ENCODE assay signal across 8 mouse cellular contexts in the genomic region with DNA sequence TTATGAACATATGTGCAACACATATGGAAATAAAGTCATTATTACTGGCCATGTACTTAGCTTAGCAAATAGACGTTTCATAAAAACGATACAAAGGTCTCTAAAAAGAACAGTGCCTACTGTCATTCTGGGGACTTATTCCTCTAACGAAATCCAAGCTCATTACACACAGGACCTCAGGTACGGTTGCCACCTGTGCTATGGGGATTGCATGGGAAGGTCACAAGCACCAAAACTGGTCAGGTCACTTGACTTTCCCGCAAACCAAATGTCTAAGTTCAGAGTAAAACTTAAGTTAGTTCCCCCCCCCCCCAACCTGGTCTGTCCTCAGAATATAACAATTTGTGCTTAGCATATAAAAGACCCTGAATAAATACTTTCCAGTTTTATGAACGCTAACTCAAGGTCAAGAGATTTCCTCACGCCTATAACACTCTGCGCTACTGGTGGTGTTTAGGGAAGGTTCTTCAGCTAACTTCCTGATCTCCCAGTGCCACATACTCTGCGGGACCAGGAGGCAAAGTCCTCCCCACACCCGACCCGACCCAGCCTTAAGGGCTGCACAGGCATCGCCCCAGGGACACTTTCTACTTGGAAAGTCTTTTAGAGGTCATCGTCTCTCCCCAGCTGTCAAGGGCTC. TPM values are rescaled to one million over a fixed set of nuclear protein-coding genes. Genes with fewer than 3 reads are reported as not detected.
A peak's percentile ranks its signal among the peaks of the same experiment; 100 is the strongest.
DNase-seq lines count a peak whose midpoint lies in the region; ATAC-seq and TF ChIP-seq lines count a peak whose summit lies in the region.

No protein-coding gene starts in this region.

- no peak for TF ChIP-seq CTCF in MEL (IDR thresholded peaks at IDR 0.05 in 2 of 3, conservative IDR thresholded peaks at IDR 0.05 in 1 of 3; ENCODE audit: control insufficient read depth in 1 of 3, insufficient read depth in 1 of 3, low read depth in 2 of 3, low read length in 3 of 3, poor library complexity in 1 of 3, severe bottlenecking in 1 of 3)

- no peaks in the 10 kb centered on the region for H3K36me3 ChIP-seq in heart, embryonic 11.5 days (ENCODE audit: control insufficient read depth, insufficient read depth, low read length)
- peaks cover 0 to 23% of the 10 kb centered on the region in 2 experiments; a peak in 2 of 4 replicates for H3K36me3 ChIP-seq in MEL (ENCODE audit: control insufficient read depth in 1 of 2, insufficient read depth in 2 of 2, low read length in 2 of 2)
- no peaks in the 10 kb centered on the region for H3K36me3 ChIP-seq in hindbrain, embryonic 13.5 days

- intact Hi-C loops in heart, postnatal 14 days (cut with DNase I), result loop anchor here (2.0 to 10.0 kb wide), 3 partner anchors 33 to 236 kb away; a partner anchor contains a TSS

- H3K27me3 ChIP-seq in heart, embryonic 11.5 days (ENCODE audit: control insufficient read depth, insufficient read depth, low read length), result no peaks in the 10 kb centered on the region
- H3K27me3 ChIP-seq in MEL (ENCODE audit: control insufficient read depth in 1 of 2, insufficient read depth in 2 of 2, low read length in 2 of 2), result no peaks in the 10 kb centered on the region
- no peaks in the 10 kb centered on the region for H3K27me3 ChIP-seq in hindbrain, embryonic 13.5 days

- H3K9me3 ChIP-seq in heart, embryonic 11.5 days (replicated peaks; ENCODE audit: control insufficient read depth, low read length), result no peaks in the 10 kb centered on the region
- no peaks in the 10 kb centered on the region for H3K9me3 ChIP-seq in MEL (replicated peaks; ENCODE audit: insufficient read depth, low read length)
- no peaks in the 10 kb centered on the region for H3K9me3 ChIP-seq in hindbrain, embryonic 13.5 days

- H3K4me1 ChIP-seq in heart, embryonic 11.5 days (ENCODE audit: control insufficient read depth, insufficient read depth, low read length), result peaks cover 29% of the 10 kb centered on the region
- H3K4me1 ChIP-seq in MEL (ENCODE audit: control insufficient read depth in 1 of 2, insufficient read depth in 2 of 2, low read length in 2 of 2), result peaks cover 2 to 21% of the 10 kb centered on the region in 2 experiments; a peak in 2 of 4 replicates
- peaks cover 52% of the 10 kb centered on the region for H3K4me1 ChIP-seq in hindbrain, embryonic 13.5 days (replicated peaks)

- ATAC-seq in heart, embryonic 11.5 days (replicated peaks; ENCODE audit: insufficient number of reproducible peaks, low FRiP score, low TSS enrichment), result 0 out of 2 replicates have a peak, but pooled peaks have one; percentile 0
- ATAC-seq in hindbrain, embryonic 13.5 days (ENCODE audit: low FRiP score), result no peak
- peak; percentile 32 for ATAC-seq in megakaryocyte-erythroid progenitor cell, adult 5-6 weeks (replicated peaks; ENCODE audit: low FRiP score, low TSS enrichment, poor library complexity, severe bottlenecking)

- TF ChIP-seq EP300 in MEL (IDR thresholded peaks at IDR 0.05; ENCODE audit: low read depth in 1 of 2, low read length in 2 of 2), result no peak

- no peak for TF ChIP-seq RAD21 in MEL (IDR thresholded peaks at IDR 0.05; ENCODE audit: low read depth, low read length)

- H3K4me2 ChIP-seq in heart, embryonic 11.5 days, result peak overlapping the region; percentile 87
- peak overlapping the region; percentile 99 for H3K4me2 ChIP-seq in hindbrain, embryonic 13.5 days

- peak overlapping the region; percentile 95 for H3K27ac ChIP-seq in heart, embryonic 11.5 days (ENCODE audit: low read depth, low read length)
- peak overlapping the region; percentile 10; the same call in 1 of the 2 replicates for H3K27ac ChIP-seq in MEL (ENCODE audit: control insufficient read depth, low read depth, low read length)
- H3K27ac ChIP-seq in hindbrain, embryonic 13.5 days, result peak overlapping the region; percentile 97; the same call in 1 of the 2 replicates

- peaks cover 56% of the 10 kb centered on the region for H3K79me2 ChIP-seq in MEL (ENCODE audit: control insufficient read depth, insufficient read depth, low read length, poor library complexity)

- H3K9ac ChIP-seq in heart, embryonic 11.5 days (ENCODE audit: low read depth, low read length), result peak overlapping the region; percentile 95
- H3K9ac ChIP-seq in MEL (ENCODE audit: control insufficient read depth, low read depth, low read length, poor library complexity, severe bottlenecking), result peak overlapping the region; percentile 96
- H3K9ac ChIP-seq in hindbrain, embryonic 13.5 days, result peak overlapping the region; percentile 94

- TF ChIP-seq POLR2A in MEL (IDR thresholded peaks at IDR 0.05; ENCODE audit: control insufficient read depth in 1 of 2, insufficient read depth in 1 of 2, low read depth in 1 of 2, low read length in 2 of 2, poor library complexity in 1 of 2), result peak in 1 of 2 experiments; percentile 21; a peak in 1 of 4 replicates

- H3K4me3 ChIP-seq in heart, embryonic 11.5 days (ENCODE audit: low read depth, low read length), result peak overlapping the region; percentile 88
- H3K4me3 ChIP-seq in MEL (ENCODE audit: control insufficient read depth in 1 of 2, insufficient read depth in 1 of 2, low read depth in 2 of 2, low read length in 2 of 2), result peak overlapping the region; percentile 83 to 92
- peak overlapping the region; percentile 89 for H3K4me3 ChIP-seq in hindbrain, embryonic 13.5 days

- no peak for DNase-seq in heart, postnatal 14 days
- peak; percentile 69 for DNase-seq in MEL (ENCODE audit: low read depth, low spot score)
- DNase-seq in B cell, adult 2 months, result no peak
- DNase-seq in urinary bladder, postnatal 25 days (ENCODE audit: low spot score), result no peak
- no peak for DNase-seq in cerebellum, adult 11-12 months

- WGBS in heart, embryonic 11.5 days (ENCODE audit: insufficient replicate concordance), result 11% methylated on average over 13 of the region's 13 CpGs
- 12% methylated on average over 13 of the region's 13 CpGs for WGBS in hindbrain, embryonic 13.5 days

TF ChIP-seq in MEL, 35 proteins besides CTCF, POLR2A, EP300 and RAD21:
- no peak for TF ChIP-seq MAFK (IDR thresholded peaks at IDR 0.05; ENCODE audit: borderline replicate concordance, low read depth, low read length)
- no peak for TF ChIP-seq NRF1 (IDR thresholded peaks at IDR 0.05; ENCODE audit: insufficient read depth, low read depth, low read length, poor library complexity, severe bottlenecking)

RNA-seq across cellular contexts. Expression of a gene that starts 1.2 kb away (rescaled TPM):
- polyA plus RNA-seq in heart, embryonic 11.5 days (2014; fragmentation: Nextera tagmentation; extraction: Ambion mirVana), result 42.5 and 44.2 TPM in 2 replicates
- total RNA-seq in heart, postnatal 14 days (2021), result 10 to 100 TPM; 30.3 to 31.4 TPM
- total RNA-seq in MEL (2012; rRNA removed), result 33.5 and 34.0 TPM in 2 replicates
- 10 to 100 TPM in 1 of 2 experiments, not detected in 1; 55.7 TPM for polyA plus RNA-seq in MEL (2012; ENCODE audit: insufficient read depth in 1 of 2, insufficient read length in 2 of 2, low read depth in 1 of 2, low replicate concordance in 2 of 2, missing spikeins in 1 of 2)
- polyA plus RNA-seq in hindbrain, embryonic 13.5 days (2015; fragmentation: Nextera tagmentation; extraction: Ambion mirVana), result 18.3 and 25.0 TPM in 2 replicates
- total RNA-seq in megakaryocyte-erythroid progenitor cell, adult 5-6 weeks (2014; fragmentation: Nextera tagmentation), result 19.1 and 28.2 TPM in 2 replicates
- 10.2 and 10.7 TPM in 2 replicates for total RNA-seq in megakaryocyte-erythroid progenitor cell, adult 5-6 weeks (2017)

Comparison
In these comparisons a context has a peak if more than half of its experiments do, and no peak if none do; other contexts are left out.
1. H3K27ac ChIP-seq: peak in every context shown above with its lines; median percentile 97 in hindbrain, embryonic 13.5 days; 95 in heart, embryonic 11.5 days; 10 in MEL.